In genomic region chr7:93061747-93062146, GRCm38 (mm10) we compare ENCODE assay signal across 16 mouse cellular contexts. TPM values are rescaled to one million over a fixed set of nuclear protein-coding genes. Genes with fewer than 3 reads are reported as not detected.
DNase-seq lines count a peak whose midpoint lies in the region; ATAC-seq and TF ChIP-seq lines count a peak whose summit lies in the region.
"Had no signal": no experiment of that assay in that cellular context is flagged by ENCODE, and none has a peak within 500 bp of the region (broad histone marks: within the 10 kb centered on the region; RNA-seq: fewer than 3 reads in every experiment).

No protein-coding gene starts in this region.

- H3K4me2 ChIP-seq in forebrain, embryonic 15.5 days (replicated peaks), result no peak overlapping the region; the same call in 1 of the 2 replicates
- no peak overlapping the region for H3K4me2 ChIP-seq in hindbrain, postnatal 0 days (ENCODE audit: low read depth, low read length)
- peak overlapping the region; percentile 10; the same call in 1 of the 2 replicates for H3K4me2 ChIP-seq in midbrain, embryonic 14.5 days (ENCODE audit: low read length)
- H3K4me2 ChIP-seq: liver, embryonic 11.5 days; lung, embryonic 15.5 days had no signal

- H3K27ac ChIP-seq in forebrain, embryonic 10.5 days, result peak overlapping the region; percentile 85
- H3K27ac ChIP-seq in forebrain, embryonic 15.5 days (replicated peaks), result peak overlapping the region; percentile 78
- peak overlapping the region; percentile 67 for H3K27ac ChIP-seq in hindbrain, postnatal 0 days
- peak overlapping the region; percentile 57; the same call in 1 of the 2 replicates for H3K27ac ChIP-seq in midbrain, embryonic 14.5 days (replicated peaks; ENCODE audit: low read depth, low read length)
- H3K27ac ChIP-seq: lung, embryonic 15.5 days had no signal

- ATAC-seq in forebrain, embryonic 15.5 days (replicated peaks), result peak; percentile 75
- ATAC-seq in hindbrain, postnatal 0 days, result peak; percentile 78; the same call in 1 of the 2 replicates
- ATAC-seq in midbrain, embryonic 14.5 days (ENCODE audit: low FRiP score, low TSS enrichment), result peak; percentile 77; the same call in 1 of the 2 replicates
- no peak for ATAC-seq in activated CD4-positive, CD25-positive, alpha-beta regulatory T cell, adult 4 months

- H3K4me1 ChIP-seq in forebrain, embryonic 10.5 days, result peaks cover 56% of the 10 kb centered on the region
- peaks cover 19% of the 10 kb centered on the region for H3K4me1 ChIP-seq in forebrain, embryonic 15.5 days
- H3K4me1 ChIP-seq in hindbrain, postnatal 0 days (ENCODE audit: insufficient read depth, low read length), result no peaks in the 10 kb centered on the region
- peaks cover 4% of the 10 kb centered on the region; the same call in 1 of the 2 replicates for H3K4me1 ChIP-seq in midbrain, embryonic 14.5 days (ENCODE audit: control insufficient read depth, insufficient read depth, low read length)
- H3K4me1 ChIP-seq: lung, embryonic 15.5 days had no signal

- peaks cover 8% of the 10 kb centered on the region for H3K9me3 ChIP-seq in forebrain, embryonic 10.5 days
- H3K9me3 ChIP-seq in forebrain, embryonic 15.5 days, result no peaks in the 10 kb centered on the region
- no peaks in the 10 kb centered on the region for H3K9me3 ChIP-seq in hindbrain, postnatal 0 days (ENCODE audit: low read length)
- no peaks in the 10 kb centered on the region for H3K9me3 ChIP-seq in midbrain, embryonic 14.5 days (ENCODE audit: control insufficient read depth, low read length)
- H3K9me3 ChIP-seq: lung, embryonic 15.5 days had no signal

- H3K9ac ChIP-seq in forebrain, embryonic 15.5 days (replicated peaks), result no peak overlapping the region
- H3K9ac ChIP-seq in hindbrain, postnatal 0 days (replicated peaks; ENCODE audit: low read length), result no peak overlapping the region
- H3K9ac ChIP-seq in midbrain, embryonic 14.5 days (replicated peaks; ENCODE audit: low read length), result no peak overlapping the region
- H3K9ac ChIP-seq: lung, embryonic 15.5 days had no signal

- WGBS in forebrain, embryonic 10.5 days, result 30% methylated on average over 3 of the region's 3 CpGs
- 0% methylated on average over 3 of the region's 3 CpGs for WGBS in forebrain, embryonic 15.5 days
- 22% methylated on average over 3 of the region's 3 CpGs for WGBS in hindbrain, postnatal 0 days
- 3% methylated on average over 3 of the region's 3 CpGs for WGBS in midbrain, embryonic 14.5 days

- no peak for TF ChIP-seq CTCF in hindbrain, postnatal 0 days (IDR thresholded peaks at IDR 0.05; ENCODE audit: low read depth)

- H3K4me3 ChIP-seq in forebrain, embryonic 10.5 days, result no peak overlapping the region; the same call in 1 of the 2 replicates
- no peak overlapping the region for H3K4me3 ChIP-seq in forebrain, embryonic 15.5 days
- H3K4me3 ChIP-seq in hindbrain, postnatal 0 days (ENCODE audit: low read length), result no peak overlapping the region
- no peak overlapping the region for H3K4me3 ChIP-seq in midbrain, embryonic 14.5 days (replicated peaks; ENCODE audit: low read depth, low read length)
- H3K4me3 ChIP-seq: lung, embryonic 15.5 days had no signal

- peaks cover 15% of the 10 kb centered on the region for H3K27me3 ChIP-seq in forebrain, embryonic 10.5 days (ENCODE audit: poor library complexity, severe bottlenecking)
- H3K27me3 ChIP-seq in forebrain, embryonic 15.5 days, result no peaks in the 10 kb centered on the region
- no peaks in the 10 kb centered on the region for H3K27me3 ChIP-seq in hindbrain, postnatal 0 days (ENCODE audit: insufficient read depth, low read length)
- no peaks in the 10 kb centered on the region for H3K27me3 ChIP-seq in midbrain, embryonic 14.5 days (ENCODE audit: control insufficient read depth, insufficient read depth, low read length)
- H3K27me3 ChIP-seq: lung, embryonic 15.5 days had no signal

- no peak for DNase-seq in forebrain, embryonic 10.5 days (ENCODE audit: extremely low spot score, low spot score)
- DNase-seq in hindbrain, postnatal 0 days (ENCODE audit: low spot score), result no peak
- peak; percentile 54 for DNase-seq in midbrain, embryonic 14.5 days
- DNase-seq in ovary, postnatal 14 days (ENCODE audit: low spot score), result no peak
- DNase-seq in adrenal gland, adult 2 months, result no peak
- no peak for DNase-seq in layer of hippocampus, postnatal 36 days
- DNase-seq: adrenal gland, postnatal 25 days; cerebellum, postnatal 36 days; kidney, postnatal 14 days; right cerebral cortex, postnatal 14 days had no signal

- no peaks in the 10 kb centered on the region for H3K36me3 ChIP-seq in forebrain, embryonic 10.5 days (replicated peaks)
- H3K36me3 ChIP-seq in forebrain, embryonic 15.5 days, result no peaks in the 10 kb centered on the region
- H3K36me3 ChIP-seq in hindbrain, postnatal 0 days (ENCODE audit: insufficient read depth, low read length), result no peaks in the 10 kb centered on the region
- no peaks in the 10 kb centered on the region for H3K36me3 ChIP-seq in midbrain, embryonic 14.5 days (ENCODE audit: control insufficient read depth, insufficient read depth, low read length)
- H3K36me3 ChIP-seq: lung, embryonic 15.5 days had no signal

RNA-seq across cellular contexts. Expression of gene Fam181b, which starts 17.9 kb away (rescaled TPM):
- 33.3 and 34.6 TPM in 2 replicates for polyA plus RNA-seq in forebrain, embryonic 10.5 days (2016; fragmentation: Nextera tagmentation; extraction: Ambion mirVana)
- polyA plus RNA-seq in forebrain, embryonic 15.5 days (2015; fragmentation: Nextera tagmentation; extraction: Ambion mirVana), result 33.6 and 35.6 TPM in 2 replicates
- total RNA-seq in hindbrain, postnatal 0 days (2014; rRNA removed), result 98.9 and 107 TPM in 2 replicates
- 55.2 and 59.5 TPM in 2 replicates for polyA plus RNA-seq in hindbrain, postnatal 0 days (2015; fragmentation: Nextera tagmentation; extraction: Ambion mirVana)
- polyA plus RNA-seq in midbrain, embryonic 14.5 days (2014; fragmentation: Nextera tagmentation; extraction: Ambion mirVana), result 29.0 and 38.7 TPM in 2 replicates
- polyA plus RNA-seq in activated CD4-positive, CD25-positive, alpha-beta regulatory T cell, adult 4 months (2017; shearing (Covaris generic)), result not detected
- 1 to 10 TPM; 1.4 to 6.3 TPM for total RNA-seq in adrenal gland, adult 2 months (2021)
- polyA plus RNA-seq in adrenal gland, adult 2 months (2012; rRNA removed), result 10.8 and 19.8 TPM in 2 replicates
- total RNA-seq in layer of hippocampus, postnatal 36 days (2021), result 10 to 100 TPM; 20.6 to 21.5 TPM
- total RNA-seq: megakaryocyte-erythroid progenitor cell, adult 5-6 weeks; MEL had no signal

Comparison
In these comparisons a context has a peak if more than half of its experiments do, and no peak if none do; other contexts are left out.
1. RNA of gene Fam181b, which starts 17.9 kb away (polyA plus RNA-seq): 55.2 to 59.5 TPM in hindbrain, postnatal 0 days, 33.6 to 35.6 TPM in forebrain, embryonic 15.5 days, 33.3 to 34.6 TPM in forebrain, embryonic 10.5 days, 29.0 to 38.7 TPM in midbrain, embryonic 14.5 days and 10.8 to 19.8 TPM in adrenal gland, adult 2 months; not detected in activated CD4-positive, CD25-positive, alpha-beta regulatory T cell, adult 4 months; every median in the first group is over 10 times any median in the second.
2. Peak in every context shown above with its lines, with median percentiles within 50 percentile points of each other: H3K27ac ChIP-seq.